Mouse (Mus musculus) embryonic facial prominence, embryonic 11.5 days (tissue): Measurements from ENCODE around the gene Fgfr2. TPM values are rescaled to one million over a fixed set of nuclear protein-coding genes. Genes with fewer than 3 reads are reported as not detected.

ENCODE experiments used
- ATAC-seq: fragments of 200-750 bp; cut with Nextera tagmentation; replicated peaks from 2 replicates; pipeline ENCODE4 v1.8.0; 2017; ENCODE audit warnings: low read depth; ENCODE audit not compliant: insufficient number of reproducible peaks, low FRiP score, low TSS enrichment
- DNase-seq: peaks from one replicate; pipeline ENCODE4 v3.0.0-alpha.2; 2015; ENCODE audit warnings: low spot score
- H3K27ac ChIP-seq: fragments of 300-500 bp; sonication (generic); replicated peaks from 2 replicates; pipeline ENCODE4 v1.5.1; 2014; ENCODE audit warnings: mild to moderate bottlenecking, low read depth, low read length, control low read depth
- H3K27me3 ChIP-seq: fragments of 300-500 bp; sonication (generic); 2 replicates; pipeline ENCODE4 v1.6.1; 2014; ENCODE audit warnings: mild to moderate bottlenecking, low read length, moderate library complexity, mixed read lengths; ENCODE audit not compliant: control insufficient read depth, insufficient read depth
- H3K36me3 ChIP-seq: fragments of 300-500 bp; sonication (generic); replicated peaks from 2 replicates; pipeline ENCODE4 v1.6.1; 2014; ENCODE audit warnings: low read depth, mild to moderate bottlenecking, low read length, moderate library complexity, mixed read lengths; ENCODE audit not compliant: control insufficient read depth, insufficient read depth
- H3K4me1 ChIP-seq: fragments of 300-500 bp; sonication (generic); 2 replicates; pipeline ENCODE4 v1.6.1; 2014; ENCODE audit warnings: low read length, mixed read lengths; ENCODE audit not compliant: control insufficient read depth, insufficient read depth
- H3K4me2 ChIP-seq: fragments of 300-500 bp; sonication (generic); 2 replicates; pipeline ENCODE4 v1.6.1; 2014; ENCODE audit warnings: low read depth, mild to moderate bottlenecking, control low read depth, low read length, moderate library complexity
- H3K4me3 ChIP-seq: fragments of 300-500 bp; sonication (generic); 2 replicates; pipeline ENCODE4 v1.5.1; 2014; ENCODE audit warnings: low read depth, low read length, control low read depth
- H3K9ac ChIP-seq: fragments of 300-500 bp; sonication (generic); replicated peaks from 2 replicates; pipeline ENCODE4 v1.6.1; 2014; ENCODE audit warnings: mild to moderate bottlenecking, control low read depth, low read length
- H3K9me3 ChIP-seq: fragments of 300-500 bp; sonication (generic); replicated peaks from 2 replicates; pipeline ENCODE4 v1.6.1; 2016; ENCODE audit warnings: mild to moderate bottlenecking, low read length, inconsistent platforms, mixed read lengths; ENCODE audit not compliant: control insufficient read depth
- WGBS: fragments of 180-500 bp; shearing (Covaris S2); extraction: QIAGEN DNeasy Blood & Tissue Kit; methylation state at CpG from one replicate; pipeline ENCODE4 v1.1.7; 2014; 5-methylcytosine and 5-hydroxymethylcytosine counted together
- polyA plus RNA-seq: library from polyadenylated mRNA; unstranded; fragments of >200 nt; fragmentation: Nextera tagmentation; extraction: Ambion mirVana; gene quantifications from 2 replicates; pipeline ENCODE4 v1.2.1, GENCODE M21; 2014

Gene Fgfr2
- polyA plus RNA-seq, 1 experiment from 2014 or later, result 75.6 TPM

DNA sequence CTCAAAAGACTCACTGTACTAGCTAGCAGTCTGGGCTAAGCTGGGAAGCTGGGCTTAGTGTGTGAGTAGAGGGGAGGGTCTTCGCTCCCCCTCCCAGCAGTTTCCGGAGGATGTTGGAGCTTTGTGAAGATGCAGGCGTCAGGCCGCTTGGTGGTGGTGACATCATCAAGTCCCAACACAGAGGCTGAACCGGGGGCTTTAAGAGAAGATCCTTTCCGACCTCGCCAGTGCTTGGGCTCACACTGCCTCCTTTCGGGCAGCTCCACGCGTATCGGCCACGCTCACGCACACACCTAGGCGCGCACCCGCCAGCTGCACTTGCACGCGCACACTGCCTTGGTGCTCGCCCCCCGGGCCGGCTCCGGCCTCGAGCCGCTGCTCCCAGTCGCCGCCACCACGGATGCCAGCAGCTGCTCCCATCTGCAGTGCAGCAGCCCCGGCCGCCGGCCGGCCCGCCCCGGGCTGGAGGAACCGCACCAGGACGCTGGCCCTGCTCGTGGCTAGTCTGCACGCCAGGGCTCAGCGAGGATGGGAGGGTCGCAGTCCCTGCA is 2430.7 kb downstream of the Fgfr2 start:
- ATAC-seq, result peak; percentile 81
- Histone ChIP-seq H3K27ac (peak overlapping the region; percentile 90), H3K4me3 (peak overlapping the region; percentile 66), H3K9ac (peak overlapping the region; percentile 88), H3K36me3 (no peaks in the 10 kb centered on the region), H3K9me3 (no peaks in the 10 kb centered on the region), H3K27me3 (no peaks in the 10 kb centered on the region), H3K4me1 (peaks cover 9% of the 10 kb centered on the region; the same call in 1 of the 2 replicates), H3K4me2 (peak overlapping the region; percentile 83)
- DNase-seq, result peak; percentile 89
- under 1% methylated on average over 39 of the region's 39 CpGs for WGBS

DNA sequence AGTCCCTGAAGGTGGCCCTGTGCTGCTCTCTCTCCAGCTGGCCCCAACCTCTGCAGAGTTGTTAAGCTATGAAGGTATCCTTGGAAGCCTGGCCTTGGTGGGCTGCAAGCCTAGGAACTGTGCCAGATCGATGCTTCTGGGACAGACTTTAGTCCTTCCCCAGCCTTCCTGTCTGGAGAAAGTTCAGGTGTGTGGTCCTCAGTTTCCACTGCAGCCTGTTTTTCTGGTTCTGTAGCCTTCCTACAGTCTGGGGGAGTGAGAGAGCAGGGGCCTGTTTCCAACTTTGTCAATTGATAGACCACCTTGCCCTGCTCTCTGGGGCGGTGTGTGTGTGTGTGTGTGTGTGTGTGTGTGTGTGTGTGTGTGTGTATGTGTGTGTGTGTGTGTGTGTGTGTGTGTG is 2431.2 kb downstream of the Fgfr2 start:
- Histone ChIP-seq H3K9ac (peak overlapping the region; percentile 88), H3K36me3 (no peaks in the 10 kb centered on the region), H3K27ac (peak overlapping the region; percentile 90), H3K4me2 (peak overlapping the region; percentile 83), H3K9me3 (no peaks in the 10 kb centered on the region), H3K4me3 (no peak overlapping the region; the same call in 1 of the 2 replicates), H3K4me1 (peaks cover 9% of the 10 kb centered on the region; the same call in 1 of the 2 replicates), H3K27me3 (no peaks in the 10 kb centered on the region)
- WGBS, result 41% methylated on average over 2 of the region's 2 CpGs
- no peak for ATAC-seq
- peak; percentile 29 for DNase-seq

DNA sequence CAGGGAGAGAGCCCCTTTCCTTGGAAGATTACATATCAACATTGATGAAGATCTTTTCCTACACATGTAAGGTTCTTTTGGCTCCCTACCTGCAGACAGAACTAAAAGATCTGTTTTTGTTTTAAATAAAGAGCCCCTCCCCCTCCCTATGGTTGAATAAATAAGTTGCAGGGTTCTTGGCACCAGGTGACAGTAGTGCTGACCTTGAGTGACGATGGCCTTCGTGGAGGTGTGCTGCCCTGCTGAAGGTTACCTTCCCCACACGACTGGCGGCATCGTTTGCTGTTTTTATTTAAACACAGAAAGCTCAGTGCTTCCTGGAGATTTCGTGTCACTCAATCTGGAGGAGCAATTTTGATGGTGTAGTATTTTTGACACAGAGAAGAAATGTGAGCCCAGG is 2432.3 kb downstream of the Fgfr2 start:
- 54% methylated on average over 6 of the region's 6 CpGs for WGBS
- Histone ChIP-seq H3K9ac (no peak overlapping the region), H3K9me3 (no peaks in the 10 kb centered on the region), H3K4me3 (no peak overlapping the region), H3K36me3 (no peaks in the 10 kb centered on the region), H3K27ac (no peak overlapping the region), H3K4me2 (no peak overlapping the region), H3K27me3 (no peaks in the 10 kb centered on the region), H3K4me1 (peaks cover 9% of the 10 kb centered on the region; the same call in 1 of the 2 replicates)
- DNase-seq (no peak), ATAC-seq (no peak)

DNA sequence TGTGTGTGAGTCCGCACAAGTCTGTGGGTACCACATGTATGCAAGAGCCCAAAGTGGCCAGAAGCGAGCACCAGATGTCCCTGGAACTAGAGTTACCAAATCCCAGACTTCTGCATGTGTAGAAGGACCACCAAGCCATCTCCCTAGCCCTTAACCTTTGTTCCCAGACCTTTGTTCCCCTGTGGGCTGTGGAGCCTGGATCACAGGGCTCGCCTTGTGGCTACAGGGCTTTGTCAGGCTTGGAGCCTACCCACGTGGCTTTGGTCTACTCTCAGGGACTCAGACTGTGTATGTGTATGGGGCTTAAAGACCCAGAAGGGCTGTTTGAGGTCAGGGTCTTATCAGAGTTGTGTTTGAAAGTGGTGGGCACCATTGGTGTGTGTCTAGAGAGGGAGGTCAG is 2434.5 kb downstream of the Fgfr2 start:
- 87% methylated on average over 4 of the region's 4 CpGs for WGBS
- Histone ChIP-seq H3K27me3 (no peaks in the 10 kb centered on the region), H3K4me3 (no peak overlapping the region), H3K9me3 (no peaks in the 10 kb centered on the region), H3K27ac (no peak overlapping the region), H3K4me2 (no peak overlapping the region), H3K4me1 (peaks cover 4% of the 10 kb centered on the region; the same call in 1 of the 2 replicates), H3K9ac (no peak overlapping the region), H3K36me3 (no peaks in the 10 kb centered on the region)
- ATAC-seq, result no peak
- DNase-seq, result no peak

DNA sequence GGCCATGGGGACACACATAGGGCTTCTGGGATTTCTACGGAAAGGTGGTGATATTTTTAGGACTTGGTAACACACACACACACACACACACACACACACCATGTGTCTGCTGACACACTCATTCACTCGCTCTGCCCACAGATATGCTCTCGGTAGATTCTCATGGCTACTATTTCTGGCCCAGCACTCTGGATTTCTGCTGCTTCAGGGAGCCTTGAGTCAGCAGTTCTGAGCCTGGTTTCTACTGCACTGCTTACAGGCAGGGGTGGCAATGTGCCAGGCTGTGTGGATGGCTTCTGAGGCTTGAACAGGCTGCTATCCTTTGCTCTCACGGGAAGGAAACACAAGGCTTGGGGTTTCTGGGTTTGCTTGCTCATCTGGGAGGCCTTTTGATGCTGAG is 2441.4 kb downstream of the Fgfr2 start:
- no peaks in the 10 kb centered on the region for H3K36me3 ChIP-seq
- 82% methylated on average over 4 of the region's 4 CpGs for WGBS
- DNase-seq (no peak), ATAC-seq (no peak)
- no peak overlapping the region for H3K4me3 ChIP-seq
- no peak overlapping the region for H3K27ac ChIP-seq
- no peaks in the 10 kb centered on the region for H3K9me3 ChIP-seq
- H3K4me2 ChIP-seq, result no peak overlapping the region
- H3K9ac ChIP-seq, result no peak overlapping the region; the same call in 1 of the 2 replicates
- no peaks in the 10 kb centered on the region for H3K27me3 ChIP-seq
- H3K4me1 ChIP-seq, result no peaks in the 10 kb centered on the region

DNA sequence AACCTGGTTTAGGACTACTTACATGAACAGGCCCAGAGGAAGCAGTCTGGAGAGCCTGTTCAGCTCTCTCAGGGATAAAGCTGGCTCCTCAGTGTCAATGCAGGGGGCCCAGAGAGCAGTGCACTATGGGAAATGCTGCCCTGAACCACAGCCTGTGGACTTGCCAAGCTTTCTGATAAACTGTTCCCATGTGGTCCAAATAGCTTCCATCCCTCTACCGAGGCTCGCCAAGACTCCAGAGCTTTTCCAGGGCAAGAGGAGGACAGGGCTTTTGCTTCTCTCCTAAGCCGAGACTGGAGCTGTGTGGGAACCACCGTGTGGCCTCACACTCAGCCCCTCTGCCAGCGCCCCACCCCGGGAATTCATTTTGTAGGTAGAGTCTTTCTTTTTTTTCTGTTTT is 2444.7 kb downstream of the Fgfr2 start:
- H3K4me3 ChIP-seq, result no peak overlapping the region
- no peak overlapping the region for H3K9ac ChIP-seq
- ATAC-seq, result no peak
- no peak overlapping the region for H3K4me2 ChIP-seq
- no peaks in the 10 kb centered on the region for H3K36me3 ChIP-seq
- no peaks in the 10 kb centered on the region for H3K4me1 ChIP-seq
- DNase-seq, result no peak
- 86% methylated on average over 6 of the region's 6 CpGs for WGBS
- no peaks in the 10 kb centered on the region for H3K27me3 ChIP-seq
- no peak overlapping the region for H3K27ac ChIP-seq
- no peaks in the 10 kb centered on the region for H3K9me3 ChIP-seq

DNA sequence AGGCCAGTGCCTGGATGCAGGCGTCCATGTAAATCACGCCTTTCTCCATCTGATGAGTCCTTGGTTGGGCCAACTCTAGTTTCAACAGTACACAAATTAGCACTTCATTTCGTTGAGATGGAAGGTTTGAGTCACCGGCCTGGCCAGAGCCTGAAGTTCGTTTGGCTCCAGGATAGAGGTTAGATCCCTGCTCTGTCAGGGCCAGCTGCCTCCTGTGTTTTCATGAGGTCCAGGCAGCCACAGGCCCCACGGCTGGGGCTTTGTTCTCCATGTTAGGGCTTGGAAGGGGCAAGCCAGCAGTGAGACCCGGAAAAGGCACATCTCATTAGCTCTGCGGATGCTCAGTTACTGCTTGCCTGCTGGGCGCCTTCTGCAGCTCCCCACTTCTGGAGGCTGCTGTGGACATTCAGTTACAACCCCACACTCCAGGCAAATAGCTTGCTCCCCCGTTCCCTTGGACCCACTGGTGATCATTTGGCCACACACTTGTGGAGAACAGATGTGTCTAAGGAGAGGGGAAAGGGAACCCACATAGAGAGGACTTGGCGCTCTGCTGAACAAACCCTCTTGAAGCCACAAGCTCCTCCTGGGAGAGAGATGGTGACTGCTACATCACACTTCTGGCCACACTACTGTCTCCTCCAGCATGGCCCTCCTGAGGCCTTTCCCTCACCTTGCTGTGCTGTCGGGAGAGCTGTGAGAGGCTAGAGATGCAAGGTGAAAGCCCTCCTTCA is 2445.4 kb downstream of the Fgfr2 start:
- no peak overlapping the region for H3K27ac ChIP-seq
- ATAC-seq, result no peak
- H3K36me3 ChIP-seq, result no peaks in the 10 kb centered on the region
- no peaks in the 10 kb centered on the region for H3K9me3 ChIP-seq
- no peak overlapping the region for H3K4me2 ChIP-seq
- H3K9ac ChIP-seq, result no peak overlapping the region
- WGBS, result 82% methylated on average over 12 of the region's 12 CpGs
- no peak overlapping the region for H3K4me3 ChIP-seq
- H3K27me3 ChIP-seq, result no peaks in the 10 kb centered on the region
- H3K4me1 ChIP-seq, result no peaks in the 10 kb centered on the region
- no peak for DNase-seq

DNA sequence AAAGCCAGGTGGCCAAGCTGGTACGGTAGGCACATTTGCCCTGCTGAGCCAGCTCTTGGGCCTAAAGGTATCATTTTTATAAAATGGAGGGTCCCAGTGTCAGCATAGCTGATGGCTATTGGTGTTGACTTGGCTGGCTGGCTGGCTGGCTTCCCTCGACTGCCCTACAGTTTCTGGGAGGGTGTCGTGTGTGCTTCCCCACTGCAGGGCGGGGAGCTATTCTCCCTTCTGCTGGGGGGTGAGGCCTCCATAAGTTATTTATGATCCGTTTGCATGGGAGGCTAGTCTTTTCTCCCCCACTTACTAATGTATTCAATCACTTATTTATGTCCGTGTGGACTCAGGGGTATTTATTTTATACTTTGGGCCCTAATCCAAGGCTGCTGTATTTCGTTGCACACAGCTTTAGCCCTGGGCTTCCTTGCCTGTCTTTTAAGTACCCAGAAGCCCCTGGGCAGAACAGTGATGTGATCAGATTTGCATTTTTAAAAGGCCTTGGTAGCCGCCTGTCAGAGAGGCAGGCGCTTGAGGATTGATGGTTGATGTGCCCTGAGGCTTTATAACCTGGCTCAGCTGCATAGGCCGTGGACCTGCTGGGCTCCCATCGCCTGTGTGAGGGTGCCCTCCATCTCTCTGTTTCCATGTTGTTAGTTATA is 2446.1 kb downstream of the Fgfr2 start:
- no peak overlapping the region for H3K4me2 ChIP-seq
- ATAC-seq, result no peak
- no peaks in the 10 kb centered on the region for H3K36me3 ChIP-seq
- no peak overlapping the region for H3K27ac ChIP-seq
- no peaks in the 10 kb centered on the region for H3K9me3 ChIP-seq
- H3K27me3 ChIP-seq, result no peaks in the 10 kb centered on the region
- no peaks in the 10 kb centered on the region for H3K4me1 ChIP-seq
- H3K9ac ChIP-seq, result no peak overlapping the region
- no peak overlapping the region for H3K4me3 ChIP-seq
- 78% methylated on average over 11 of the region's 11 CpGs for WGBS
- DNase-seq, result no peak
